ENCODE assay signal across 13 mouse cellular contexts in genomic region chr14:74797386-74798062, GRCm38 (mm10).
DNase-seq lines count a peak whose midpoint lies in the region; ATAC-seq and TF ChIP-seq lines count a peak whose summit lies in the region.
"Had no signal": no experiment of that assay in that cellular context is flagged by ENCODE, and none has a peak within 500 bp of the region (broad histone marks: within the 10 kb centered on the region; RNA-seq: fewer than 3 reads in every experiment).

No protein-coding gene starts in this region.

- H3K27me3 ChIP-seq in intestine, postnatal 0 days (replicated peaks; ENCODE audit: control insufficient read depth, insufficient read depth, low read length) = no peaks in the 10 kb centered on the region
- H3K27me3 ChIP-seq in intestine, embryonic 15.5 days (replicated peaks) = no peaks in the 10 kb centered on the region
- no peaks in the 10 kb centered on the region for H3K27me3 ChIP-seq in forebrain, embryonic 15.5 days
- H3K27me3 ChIP-seq in neural tube, embryonic 15.5 days (replicated peaks) = no peaks in the 10 kb centered on the region
- no peaks in the 10 kb centered on the region for H3K27me3 ChIP-seq in heart, embryonic 11.5 days (ENCODE audit: control insufficient read depth, insufficient read depth, low read length)
- H3K27me3 ChIP-seq: lung, embryonic 15.5 days had no signal

- no peak overlapping the region for H3K4me3 ChIP-seq in intestine, postnatal 0 days (ENCODE audit: low read depth, low read length)
- no peak overlapping the region for H3K4me3 ChIP-seq in intestine, embryonic 15.5 days (replicated peaks)
- H3K4me3 ChIP-seq in forebrain, embryonic 15.5 days = no peak overlapping the region
- H3K4me3 ChIP-seq in neural tube, embryonic 15.5 days (replicated peaks) = no peak overlapping the region
- H3K4me3 ChIP-seq in heart, embryonic 11.5 days (ENCODE audit: low read depth, low read length) = no peak overlapping the region
- H3K4me3 ChIP-seq: lung, embryonic 15.5 days had no signal

- TF ChIP-seq CTCF in intestine, postnatal 0 days (IDR thresholded peaks at IDR 0.05; ENCODE audit: low read depth) = 0 out of 2 replicates have a peak, but pooled peaks have one; percentile 16

- H3K9me3 ChIP-seq in intestine, postnatal 0 days (ENCODE audit: control insufficient read depth) = no peaks in the 10 kb centered on the region
- no peaks in the 10 kb centered on the region for H3K9me3 ChIP-seq in intestine, embryonic 15.5 days
- no peaks in the 10 kb centered on the region for H3K9me3 ChIP-seq in forebrain, embryonic 15.5 days
- 0 out of 2 replicates have a peak, but pooled peaks cover 4% of the 10 kb centered on the region for H3K9me3 ChIP-seq in neural tube, embryonic 15.5 days (replicated peaks)
- peaks cover 6% of the 10 kb centered on the region; the same call in 1 of the 2 replicates for H3K9me3 ChIP-seq in heart, embryonic 11.5 days (replicated peaks; ENCODE audit: control insufficient read depth, low read length)
- H3K9me3 ChIP-seq: lung, embryonic 15.5 days had no signal

- no peak for ATAC-seq in intestine, postnatal 0 days
- ATAC-seq in intestine, embryonic 15.5 days = no peak
- peak; percentile 53 for ATAC-seq in forebrain, embryonic 15.5 days (replicated peaks)
- peak; percentile 92 for ATAC-seq in megakaryocyte, adult 5-6 weeks (ENCODE audit: poor library complexity, severe bottlenecking)
- peak; percentile 53; the same call in 1 of the 2 replicates for ATAC-seq in neural tube, embryonic 15.5 days (ENCODE audit: low FRiP score)
- ATAC-seq in heart, embryonic 11.5 days (replicated peaks; ENCODE audit: insufficient number of reproducible peaks, low FRiP score, low TSS enrichment) = no peak
- no peak for ATAC-seq in CD4-positive, CD25-positive, alpha-beta regulatory T cell, adult 4 months

- H3K4me2 ChIP-seq in intestine, postnatal 0 days (replicated peaks; ENCODE audit: low read depth) = no peak overlapping the region
- no peak overlapping the region for H3K4me2 ChIP-seq in intestine, embryonic 15.5 days (replicated peaks)
- no peak overlapping the region for H3K4me2 ChIP-seq in forebrain, embryonic 15.5 days (replicated peaks)
- no peak overlapping the region; the same call in 1 of the 2 replicates for H3K4me2 ChIP-seq in neural tube, embryonic 15.5 days
- no peak overlapping the region for H3K4me2 ChIP-seq in heart, embryonic 11.5 days
- H3K4me2 ChIP-seq: lung, embryonic 15.5 days had no signal

- 77% methylated on average over 10 of the region's 10 CpGs for WGBS in intestine, postnatal 0 days
- WGBS in intestine, embryonic 15.5 days = 82% methylated on average over 10 of the region's 10 CpGs
- 79% methylated on average over 10 of the region's 10 CpGs for WGBS in forebrain, embryonic 15.5 days
- WGBS in neural tube, embryonic 15.5 days = 55% methylated on average over 10 of the region's 10 CpGs
- WGBS in heart, embryonic 11.5 days (ENCODE audit: insufficient replicate concordance) = 76% methylated on average over 10 of the region's 10 CpGs

- H3K9ac ChIP-seq in intestine, postnatal 0 days (ENCODE audit: low read depth, low read length) = no peak overlapping the region
- H3K9ac ChIP-seq in intestine, embryonic 15.5 days = no peak overlapping the region
- H3K9ac ChIP-seq in forebrain, embryonic 15.5 days (replicated peaks) = no peak overlapping the region
- H3K9ac ChIP-seq in neural tube, embryonic 15.5 days (replicated peaks) = no peak overlapping the region
- no peak overlapping the region for H3K9ac ChIP-seq in heart, embryonic 11.5 days (ENCODE audit: low read depth, low read length)
- H3K9ac ChIP-seq: lung, embryonic 15.5 days had no signal

- H3K36me3 ChIP-seq in intestine, postnatal 0 days (ENCODE audit: control insufficient read depth, insufficient read depth) = peaks cover 40% of the 10 kb centered on the region
- peaks cover 17% of the 10 kb centered on the region for H3K36me3 ChIP-seq in intestine, embryonic 15.5 days
- H3K36me3 ChIP-seq in forebrain, embryonic 15.5 days = peaks cover 16% of the 10 kb centered on the region; the same call in 1 of the 2 replicates
- H3K36me3 ChIP-seq in neural tube, embryonic 15.5 days = peaks cover 18% of the 10 kb centered on the region
- peaks cover 13% of the 10 kb centered on the region; the same call in 1 of the 2 replicates for H3K36me3 ChIP-seq in heart, embryonic 11.5 days (ENCODE audit: control insufficient read depth, insufficient read depth, low read length)

- no peak for DNase-seq in thymus, postnatal 10 days (ENCODE audit: low spot score in 2 of 2)
- DNase-seq: heart, postnatal 4 days; kidney, postnatal 25 days; spleen, adult 18-20 months; thymus, postnatal 25 days had no signal

- no peaks in the 10 kb centered on the region for H3K4me1 ChIP-seq in intestine, postnatal 0 days (replicated peaks; ENCODE audit: control insufficient read depth, insufficient read depth, low read length)
- no peaks in the 10 kb centered on the region for H3K4me1 ChIP-seq in intestine, embryonic 15.5 days (replicated peaks)
- peaks cover 10% of the 10 kb centered on the region; the same call in 1 of the 2 replicates for H3K4me1 ChIP-seq in forebrain, embryonic 15.5 days
- H3K4me1 ChIP-seq in neural tube, embryonic 15.5 days = peaks cover 23% of the 10 kb centered on the region
- H3K4me1 ChIP-seq in heart, embryonic 11.5 days (ENCODE audit: control insufficient read depth, insufficient read depth, low read length) = 0 out of 2 replicates have a peak, but pooled peaks cover 3% of the 10 kb centered on the region
- H3K4me1 ChIP-seq: lung, embryonic 15.5 days had no signal

- no peak overlapping the region for H3K27ac ChIP-seq in intestine, postnatal 0 days (ENCODE audit: low read depth, low read length)
- no peak overlapping the region for H3K27ac ChIP-seq in intestine, embryonic 15.5 days
- H3K27ac ChIP-seq in forebrain, embryonic 15.5 days (replicated peaks) = peak overlapping the region; percentile 66
- peak overlapping the region; percentile 70 for H3K27ac ChIP-seq in neural tube, embryonic 15.5 days (replicated peaks)
- H3K27ac ChIP-seq in heart, embryonic 11.5 days (ENCODE audit: low read depth, low read length) = no peak overlapping the region
- H3K27ac ChIP-seq: lung, embryonic 15.5 days had no signal

Comparison
In these comparisons a context has a peak if more than half of its experiments do, and no peak if none do; other contexts are left out.
1. ATAC-seq: peak in forebrain, embryonic 15.5 days (single experiment), megakaryocyte, adult 5-6 weeks (single experiment) and neural tube, embryonic 15.5 days (single experiment); none in intestine, postnatal 0 days (single experiment), intestine, embryonic 15.5 days (single experiment), heart, embryonic 11.5 days (single experiment) and CD4-positive, CD25-positive, alpha-beta regulatory T cell, adult 4 months (single experiment).
2. H3K27ac ChIP-seq: peak in forebrain, embryonic 15.5 days (single experiment) and neural tube, embryonic 15.5 days (single experiment); none in intestine, postnatal 0 days (single experiment), intestine, embryonic 15.5 days (single experiment) and heart, embryonic 11.5 days (single experiment).